Mouse (Mus musculus): ENCODE measurements around the gene Etfa.

DNA sequence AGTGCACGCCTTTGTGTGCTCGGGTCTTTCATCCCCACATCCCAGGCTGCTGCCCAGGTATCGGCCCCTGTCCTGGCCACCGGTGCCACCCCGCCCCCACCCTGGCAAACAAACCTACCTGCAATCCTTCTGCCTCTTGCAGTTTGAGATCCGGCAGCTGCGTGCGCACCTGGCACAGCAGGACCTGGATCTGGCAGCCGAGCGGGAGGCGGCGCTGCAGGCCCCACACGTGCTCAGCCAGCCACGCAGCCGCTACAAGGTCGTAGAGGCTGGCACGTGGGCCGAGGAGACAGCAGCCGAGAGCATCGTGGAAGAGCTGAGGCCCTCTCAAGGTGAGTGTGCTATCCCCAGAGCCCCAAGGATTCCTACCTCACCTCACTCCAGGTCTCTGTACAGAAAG lies 81.9 kb downstream of the Etfa start:
- TF ChIP-seq CTCF (IDR thresholded peaks at IDR 0.05; ENCODE audit: low read depth) (peak; percentile 24), EP300 (IDR thresholded peaks at IDR 0.05; ENCODE audit: low read depth) (no peak)
